In genomic region chr2:166834091-166834490, GRCm38 (mm10) we compare ENCODE assay signal across 22 mouse cellular contexts. TPM values are rescaled to one million over a fixed set of nuclear protein-coding genes. Genes with fewer than 3 reads are reported as not detected.
A peak's percentile ranks its signal among the peaks of the same experiment; 100 is the strongest.
DNase-seq lines count a peak whose midpoint lies in the region; TF ChIP-seq lines count a peak whose summit lies in the region.
"Had no signal": no experiment of that assay in that cellular context is flagged by ENCODE, and none has a peak within 500 bp of the region (broad histone marks: within the 10 kb centered on the region; RNA-seq: fewer than 3 reads in every experiment).

No protein-coding gene starts in this region.

- peak overlapping the region; percentile 11; the same call in 1 of the 2 replicates for H3K27ac ChIP-seq in left cerebral cortex, adult 2 months
- H3K27ac ChIP-seq: hindbrain, embryonic 13.5 days; limb, embryonic 13.5 days; liver, embryonic 13.5 days; midbrain, embryonic 12.5 days; neural tube, embryonic 13.5 days had no signal

- H3K4me3 ChIP-seq in left cerebral cortex, adult 2 months, result no peak overlapping the region
- H3K4me3 ChIP-seq: heart, embryonic 12.5 days; hindbrain, embryonic 13.5 days; limb, embryonic 13.5 days; liver, embryonic 13.5 days; megakaryocyte, embryonic 14.5 days; midbrain, embryonic 12.5 days; neural tube, embryonic 13.5 days had no signal

- intact Hi-C loops in left cerebral cortex, adult 2 months (cut with DNase I), result no loop called here
- intact Hi-C loops in left cerebral cortex, postnatal 36 days (cut with DNase I), result no loop called here

- TF ChIP-seq CTCF in left cerebral cortex, adult 2 months (IDR thresholded peaks at IDR 0.05), result no peak

- peak; percentile 28 to 39 for DNase-seq in adrenal gland, postnatal 36 days
- DNase-seq in adrenal gland, postnatal 25 days, result no peak
- DNase-seq in kidney, adult 18-20 months, result peak; percentile 32
- no peak for DNase-seq in kidney, postnatal 4 days
- no peak for DNase-seq in left cerebral cortex, adult 2 months (ENCODE audit: extremely low spot score in 1 of 2, low spot score in 2 of 2)
- no peak for DNase-seq in left cerebral cortex, postnatal 36 days (ENCODE audit: low spot score in 2 of 2)
- DNase-seq in kidney, postnatal 25 days, result peak; percentile 9 to 66
- DNase-seq in cerebellum, adult 11 months, result no peak
- DNase-seq: cerebellum, adult 8-10 months; cerebellum, postnatal 25 days; gastrocnemius, postnatal 25 days; heart, adult 11 months; heart, postnatal 4 days; liver, embryonic 13.5 days; lung, adult 18-20 months; lung, postnatal 4 days had no signal

RNA-seq across cellular contexts. Expression of gene Arfgef2, which starts 28.7 kb away (rescaled TPM):
- 10 to 100 TPM; 67.6 to 76.9 TPM for total RNA-seq in adrenal gland, postnatal 36 days (2021)
- 57.5 and 72.2 TPM in 2 replicates for total RNA-seq in adrenal gland, postnatal 25 days (2021)
- 10 to 100 TPM; 62.3 to 66.2 TPM for total RNA-seq in left cerebral cortex, adult 2 months (2021)
- total RNA-seq in left cerebral cortex, postnatal 36 days (2021), result 10 to 100 TPM; 59.0 to 59.3 TPM

RNA-seq across cellular contexts. Expression of gene Trp53rkb, which starts 41.8 kb away (rescaled TPM):
- 1 to 10 TPM; 3.5 to 4.3 TPM for total RNA-seq in adrenal gland, postnatal 36 days (2021)
- 3.9 and 4.1 TPM in 2 replicates for total RNA-seq in adrenal gland, postnatal 25 days (2021)
- total RNA-seq in left cerebral cortex, adult 2 months (2021), result 1 to 10 TPM; 5.3 to 6.4 TPM
- 1 to 10 TPM; 5.7 to 6.5 TPM for total RNA-seq in left cerebral cortex, postnatal 36 days (2021)

Comparison
In these comparisons a context has a peak if more than half of its experiments do, and no peak if none do; other contexts are left out.
1. DNase-seq: peak in adrenal gland, postnatal 36 days (2 of 2), kidney, adult 18-20 months (single experiment) and kidney, postnatal 25 days (2 of 2); none in adrenal gland, postnatal 25 days (single experiment), kidney, postnatal 4 days (0 of 2), left cerebral cortex, adult 2 months (0 of 2), left cerebral cortex, postnatal 36 days (0 of 2) and cerebellum, adult 11 months (single experiment).